Mouse (Mus musculus) brain, embryonic 14.5 days (tissue): Measurements from ENCODE around the gene Acp5.

Experiments used
- CTCF ChIP-seq: fragments of 200-500 bp; IDR thresholded peaks from 2 replicates; pipeline ENCODE4 v1.5.1; 2012; ENCODE audit warnings: inconsistent platforms, mild to moderate bottlenecking, moderate library complexity, borderline replicate concordance; ENCODE audit not compliant: insufficient read depth, insufficient read length; ENCODE audit errors: extremely low read depth
- POLR2A ChIP-seq: fragments of 200-500 bp; IDR thresholded peaks from 2 replicates; pipeline ENCODE4 v1.6.1; 2012; ENCODE audit warnings: mild to moderate bottlenecking, inconsistent platforms, borderline replicate concordance; ENCODE audit not compliant: poor library complexity, insufficient read depth, insufficient read length, severe bottlenecking; ENCODE audit errors: extremely low read depth

DNA sequence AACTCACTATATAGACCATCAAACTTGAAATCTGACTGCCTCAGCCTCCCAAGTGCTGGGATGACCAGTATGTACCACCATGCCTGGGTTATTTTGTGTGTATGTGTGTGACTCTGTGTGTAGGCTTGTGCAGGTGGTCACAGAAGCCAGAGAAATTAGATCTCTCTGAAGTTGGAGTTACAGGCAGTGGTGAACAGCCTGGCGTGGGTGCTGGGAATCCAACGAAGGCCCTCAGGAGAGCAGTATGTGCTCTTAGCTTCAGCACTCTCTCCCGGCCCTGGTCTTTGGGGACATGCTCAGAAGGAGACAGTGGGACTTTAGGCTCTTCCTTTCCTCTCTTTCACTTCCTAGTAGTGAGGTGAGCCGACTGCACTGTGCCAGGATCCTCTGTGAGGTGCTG lies 36.8 kb upstream of the Acp5 start:
- TF ChIP-seq CTCF (no peak), POLR2A (no peak)
